Mouse (Mus musculus) olfactory bulb, adult 2 months (tissue): ENCODE measurements around the gene 2700081O15Rik. TPM values are rescaled to one million over a fixed set of nuclear protein-coding genes. Genes with fewer than 3 reads are reported as not detected.

Source experiments
- H3K27ac ChIP-seq: fragments of 200-500 bp; 2 replicates; pipeline ENCODE4 v1.5.1; 2012; ENCODE audit warnings: low read depth, low read length; ENCODE audit not compliant: insufficient read depth
- H3K4me1 ChIP-seq: fragments of 200-500 bp; 2 replicates; pipeline ENCODE4 v1.6.1; 2012; ENCODE audit warnings: low read length; ENCODE audit not compliant: control insufficient read depth, insufficient read depth
- H3K4me3 ChIP-seq: fragments of 200-500 bp; 2 replicates; pipeline ENCODE4 v1.5.1; 2012; ENCODE audit warnings: mild to moderate bottlenecking, low read depth, low read length, moderate library complexity; ENCODE audit not compliant: insufficient read depth
- CTCF ChIP-seq: fragments of 200-500 bp; IDR thresholded peaks from 2 replicates; pipeline ENCODE4 v1.5.1; 2012; ENCODE audit warnings: low read depth, mild to moderate bottlenecking, low read length, moderate library complexity; ENCODE audit not compliant: insufficient read depth
- POLR2A ChIP-seq: fragments of 200-500 bp; IDR thresholded peaks from 2 replicates; pipeline ENCODE4 v1.6.1; 2012; ENCODE audit warnings: mild to moderate bottlenecking, low read depth, low read length, moderate library complexity; ENCODE audit not compliant: insufficient read depth
- WGBS: fragments of 180-500 bp; shearing (Covaris S2); methylation state at CpG from one replicate; pipeline ENCODE4 v1.1.7; 2018; 5-methylcytosine and 5-hydroxymethylcytosine counted together
- polyA plus RNA-seq: library from polyadenylated mRNA; stranded (reverse); fragments of >200 nt; gene quantifications from 2 replicates; pipeline ENCODE4 v1.2.4, GENCODE M21; 2012; ENCODE audit warnings: low replicate concordance; ENCODE audit not compliant: missing spikeins, insufficient read depth, insufficient read length

Gene 2700081O15Rik
- polyA plus RNA-seq, 1 experiment = not detected

GRCm38 (mm10) chr19:7425398-7425775, 8.0 kb downstream of the 2700081O15Rik start:
- H3K27ac ChIP-seq = no peak overlapping the region
- TF ChIP-seq CTCF (no peak), POLR2A (no peak)
- H3K4me1 ChIP-seq = peaks cover 23% of the 10 kb centered on the region
- no peak overlapping the region for H3K4me3 ChIP-seq
- 42% methylated on average over 3 of the region's 3 CpGs for WGBS

- TF ChIP-seq POLR2A (no peak), CTCF (no peak)
- no peak overlapping the region for H3K4me3 ChIP-seq
- 76% methylated on average over 2 of the region's 2 CpGs for WGBS
- no peak overlapping the region for H3K27ac ChIP-seq
- no peaks in the 10 kb centered on the region for H3K4me1 ChIP-seq
Measured at GRCm38 (mm10) chr19:7434887-7435286, 17.5 kb downstream of the 2700081O15Rik start.

GRCm38 (mm10) chr19:7436061-7436970, 18.9 kb downstream of the 2700081O15Rik start:
- TF ChIP-seq CTCF (no peak), POLR2A (no peak)
- WGBS = 47% methylated on average over 5 of the region's 5 CpGs
- H3K4me1 ChIP-seq = peaks cover 1% of the 10 kb centered on the region
- H3K4me3 ChIP-seq = no peak overlapping the region
- H3K27ac ChIP-seq = no peak overlapping the region

- Histone ChIP-seq H3K4me1 (peaks cover 4% of the 10 kb centered on the region), H3K4me3 (no peak overlapping the region), H3K27ac (no peak overlapping the region)
- no peak for TF ChIP-seq CTCF
- TF ChIP-seq POLR2A = no peak
Measured at GRCm38 (mm10) chr19:7438295-7438694, 20.9 kb downstream of the 2700081O15Rik start.

- TF ChIP-seq CTCF (0 out of 2 replicates have a peak, but pooled peaks have one; percentile 38), POLR2A (no peak)
- Histone ChIP-seq H3K27ac (no peak overlapping the region), H3K4me3 (no peak overlapping the region), H3K4me1 (peaks cover 4% of the 10 kb centered on the region)
- WGBS = 57% methylated on average over 14 of the region's 14 CpGs
Measured at GRCm38 (mm10) chr19:7441493-7441892, 24.1 kb downstream of the 2700081O15Rik start.

GRCm38 (mm10) chr19:7445105-7445504, 27.7 kb downstream of the 2700081O15Rik start:
- Histone ChIP-seq H3K4me1 (peaks cover 4% of the 10 kb centered on the region), H3K27ac (no peak overlapping the region), H3K4me3 (no peak overlapping the region)
- 68% methylated on average over 2 of the region's 2 CpGs for WGBS
- no peak for TF ChIP-seq POLR2A

- WGBS = 50% methylated on average over 1 of the region's 1 CpGs
- TF ChIP-seq CTCF = no peak
- TF ChIP-seq POLR2A = no peak
Measured at GRCm38 (mm10) chr19:7445596-7445995, 28.2 kb downstream of the 2700081O15Rik start.

GRCm38 (mm10) chr19:7456803-7457202, 39.4 kb downstream of the 2700081O15Rik start:
- H3K4me1 ChIP-seq = 0 out of 2 replicates have a peak, but pooled peaks cover 2% of the 10 kb centered on the region
- TF ChIP-seq CTCF = no peak
- no peak for TF ChIP-seq POLR2A
- no peak overlapping the region for H3K4me3 ChIP-seq
- no peak overlapping the region for H3K27ac ChIP-seq
- 45% methylated on average over 2 of the region's 2 CpGs for WGBS

More at GRCm38 (mm10) chr19:7445596-7445995, 28.2 kb downstream of the 2700081O15Rik start:
- Histone ChIP-seq H3K27ac (no peak overlapping the region), H3K4me1 (peaks cover 4% of the 10 kb centered on the region), H3K4me3 (no peak overlapping the region)

GRCm38 (mm10) chr19:7458901-7459300, 41.5 kb downstream of the 2700081O15Rik start:
- Histone ChIP-seq H3K27ac (no peak overlapping the region), H3K4me1 (0 out of 2 replicates have a peak, but pooled peaks cover 2% of the 10 kb centered on the region), H3K4me3 (no peak overlapping the region)
- TF ChIP-seq POLR2A = no peak
- no peak for TF ChIP-seq CTCF
